Mouse (Mus musculus) embryonic fibroblast, embryonic 13.5 days (primary cell): ENCODE measurements at regions not wholly inside any gene's neighbourhood (a gene's known extent, or its start where the extent isn't known, plus 50 kb on each side); places are given as distances from the start of the nearest gene placed in this dataset.

Experiments
- CTCF ChIP-seq: IDR thresholded peaks from 2 replicates; pipeline ENCODE4 v1.5.1; 2011; ENCODE audit warnings: mild to moderate bottlenecking, control low read depth, low read length, moderate library complexity, borderline replicate concordance; ENCODE audit not compliant: insufficient read depth
- POLR2A ChIP-seq: IDR thresholded peaks from 2 replicates; pipeline ENCODE4 v1.6.1; 2011; ENCODE audit warnings: low read depth, mild to moderate bottlenecking, control low read depth, low read length, moderate library complexity

GRCm38 (mm10) chr1:122208619-122209018 lies 640.8 kb upstream of the Ddx18 start:
- TF ChIP-seq CTCF: no peak
- TF ChIP-seq POLR2A: no peak
